Mouse (Mus musculus): ENCODE data around the gene Fcna.

Gene Fcna

GRCm38 (mm10) chr2:25627811-25628210 lies at the start of gene Fcna:
Fcna (minus strand) TSS chr2:25628030.
- no peak for DNase-seq (ENCODE audit: low spot score in 2 of 2)

GRCm38 (mm10) chr2:25676486-25676885 lies 48.7 kb upstream of the Fcna start, which contains the start of gene Lcn6:
Lcn6 (plus strand) TSS chr2:25676786.
- no peak for DNase-seq (ENCODE audit: low spot score in 2 of 2)

GRCm38 (mm10) chr2:25666516-25666915 lies 38.7 kb upstream of the Fcna start:
- DNase-seq (ENCODE audit: low spot score in 2 of 2), result no peak

- no peak for DNase-seq (ENCODE audit: low spot score in 2 of 2)
Measured at GRCm38 (mm10) chr2:25664125-25664524, 36.3 kb upstream of the Fcna start.

GRCm38 (mm10) chr2:25663511-25663910 lies 35.7 kb upstream of the Fcna start:
- peak; percentile 54 to 77 for DNase-seq (ENCODE audit: low spot score in 2 of 2)

GRCm38 (mm10) chr2:25661245-25661970 lies 33.6 kb upstream of the Fcna start:
- DNase-seq (ENCODE audit: low spot score in 2 of 2), result no peak

- DNase-seq (ENCODE audit: low spot score in 2 of 2), result no peak
Measured at GRCm38 (mm10) chr2:25660279-25660678, 32.4 kb upstream of the Fcna start.

GRCm38 (mm10) chr2:25657652-25658051 lies 29.8 kb upstream of the Fcna start, which contains the start of gene Lcn5:
Lcn5 (plus strand) TSS chr2:25657952.
- DNase-seq (ENCODE audit: low spot score in 2 of 2), result no peak

- no peak for DNase-seq (ENCODE audit: low spot score in 2 of 2)
Measured at GRCm38 (mm10) chr2:25657246-25657645, 29.4 kb upstream of the Fcna start.

- no peak for DNase-seq (ENCODE audit: low spot score in 2 of 2)
Measured at GRCm38 (mm10) chr2:25656691-25657090, 28.9 kb upstream of the Fcna start.

- no peak for DNase-seq (ENCODE audit: low spot score in 2 of 2)
Measured at GRCm38 (mm10) chr2:25654502-25654901, 26.7 kb upstream of the Fcna start.

- DNase-seq (ENCODE audit: low spot score in 2 of 2), result no peak
Measured at GRCm38 (mm10) chr2:25652902-25653301, 25.1 kb upstream of the Fcna start, which contains the start of gene Lcn8. Lcn8 (plus strand) TSS chr2:25653120.

GRCm38 (mm10) chr2:25639890-25640289 lies 12.1 kb upstream of the Fcna start:
- DNase-seq (ENCODE audit: low spot score in 2 of 2), result peak; percentile 32 to 67

- DNase-seq (ENCODE audit: low spot score in 2 of 2), result no peak
Measured at GRCm38 (mm10) chr2:25634046-25634445, 6.2 kb upstream of the Fcna start.

- DNase-seq (ENCODE audit: low spot score in 2 of 2), result no peak
Measured at GRCm38 (mm10) chr2:25633616-25634015, 5.8 kb upstream of the Fcna start.

GRCm38 (mm10) chr2:25628738-25629137 lies 908 bp upstream of the Fcna start:
- no peak for DNase-seq (ENCODE audit: low spot score in 2 of 2)

- no peak for DNase-seq (ENCODE audit: low spot score in 2 of 2)
Measured at GRCm38 (mm10) chr2:25625986-25626385, 1.8 kb downstream of the Fcna start.

GRCm38 (mm10) chr2:25621229-25622200 lies 6.3 kb downstream of the Fcna start, which contains the start of gene Tmem141:
Tmem141 (minus strand) TSS chr2:25622005.
- DNase-seq (ENCODE audit: low spot score in 2 of 2), result peak; percentile 12 to 70

GRCm38 (mm10) chr2:25620852-25621228 lies 7.0 kb downstream of the Fcna start:
- no peak for DNase-seq (ENCODE audit: low spot score in 2 of 2)

GRCm38 (mm10) chr2:25620386-25620785 lies 7.4 kb downstream of the Fcna start:
- DNase-seq (ENCODE audit: low spot score in 2 of 2), result no peak

GRCm38 (mm10) chr2:25617578-25617977 lies 10.3 kb downstream of the Fcna start, which contains the start of gene Ccdc183:
Ccdc183 (minus strand) TSS chr2:25617678.
- no peak for DNase-seq (ENCODE audit: low spot score in 2 of 2)

- no peak for DNase-seq (ENCODE audit: low spot score in 2 of 2)
Measured at GRCm38 (mm10) chr2:25616398-25616797, 11.4 kb downstream of the Fcna start.

All from thymus, postnatal 10 days (tissue).